Mouse (Mus musculus) midbrain, embryonic 12.5 days (tissue): ENCODE measurements around the gene Nbas. TPM values are rescaled to one million over a fixed set of nuclear protein-coding genes. Genes with fewer than 3 reads are reported as not detected.

Experiments used
- ATAC-seq: fragments of 200-750 bp; cut with Nextera tagmentation; 2 replicates; pipeline ENCODE4 v1.8.0; 2017; ENCODE audit warnings: low read depth, moderate TSS enrichment, moderate library complexity; ENCODE audit not compliant: low FRiP score
- H3K27ac ChIP-seq: fragments of 300-500 bp; sonication (generic); replicated peaks from 2 replicates; pipeline ENCODE4 v1.5.1; 2016; ENCODE audit warnings: mild to moderate bottlenecking
- H3K27me3 ChIP-seq: fragments of 300-500 bp; sonication (generic); 2 replicates; pipeline ENCODE4 v1.6.1; 2016; ENCODE audit warnings: mild to moderate bottlenecking
- H3K36me3 ChIP-seq: fragments of 300-500 bp; sonication (generic); 2 replicates; pipeline ENCODE4 v1.6.1; 2016
- H3K4me1 ChIP-seq: fragments of 300-500 bp; sonication (generic); 2 replicates; pipeline ENCODE4 v1.6.1; 2016
- H3K4me2 ChIP-seq: fragments of 300-500 bp; sonication (generic); replicated peaks from 2 replicates; pipeline ENCODE4 v1.6.1; 2016; ENCODE audit warnings: mild to moderate bottlenecking, moderate library complexity
- H3K4me3 ChIP-seq: fragments of 300-500 bp; sonication (generic); 2 replicates; pipeline ENCODE4 v1.5.1; 2016; ENCODE audit warnings: mild to moderate bottlenecking
- H3K9ac ChIP-seq: fragments of 300-500 bp; sonication (generic); replicated peaks from 2 replicates; pipeline ENCODE4 v1.6.1; 2016; ENCODE audit warnings: mild to moderate bottlenecking, moderate library complexity
- H3K9me3 ChIP-seq: fragments of 300-500 bp; sonication (generic); 2 replicates; pipeline ENCODE4 v1.6.1; 2016; ENCODE audit warnings: mild to moderate bottlenecking
- WGBS: fragments of 180-500 bp; shearing (Covaris S2); methylation state at CpG from one replicate; pipeline ENCODE4 v1.1.7; 2016; 5-methylcytosine and 5-hydroxymethylcytosine counted together
- polyA plus RNA-seq: library from polyadenylated mRNA; unstranded; fragments of >200 nt; fragmentation: Nextera tagmentation; extraction: Ambion mirVana; gene quantifications from 2 replicates; pipeline ENCODE4 v1.2.1, GENCODE M21; 2016

Nbas gene
- polyA plus RNA-seq, 1 experiment from 2014 or later = 17.6 TPM

DNA sequence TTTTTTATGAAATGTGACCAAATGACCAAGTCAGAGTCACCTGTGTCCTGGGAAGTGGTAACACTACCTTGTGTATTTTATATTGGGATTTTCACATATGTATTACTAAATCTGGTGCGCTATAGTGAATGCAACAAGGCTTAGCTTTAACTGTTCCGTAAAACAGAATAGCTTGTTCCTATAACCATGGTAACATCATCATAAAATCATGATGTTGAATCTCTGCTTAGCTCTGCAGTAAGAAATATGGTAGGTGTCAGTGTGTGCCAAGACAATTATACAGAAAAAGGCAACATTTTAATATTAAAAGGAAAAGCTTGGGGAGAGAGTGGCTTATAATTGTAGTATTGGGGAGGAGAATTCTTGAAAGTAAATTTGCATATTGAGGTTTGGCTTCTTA is 45.0 kb downstream of the Nbas start:
- Histone ChIP-seq H3K27ac (no peak overlapping the region), H3K4me1 (no peaks in the 10 kb centered on the region), H3K4me3 (no peak overlapping the region), H3K36me3 (peaks cover 21% of the 10 kb centered on the region; the same call in 1 of the 2 replicates), H3K27me3 (no peaks in the 10 kb centered on the region), H3K4me2 (no peak overlapping the region), H3K9me3 (no peaks in the 10 kb centered on the region), H3K9ac (no peak overlapping the region)
- WGBS = 98% methylated on average over 2 of the region's 2 CpGs
- no peak for ATAC-seq

DNA sequence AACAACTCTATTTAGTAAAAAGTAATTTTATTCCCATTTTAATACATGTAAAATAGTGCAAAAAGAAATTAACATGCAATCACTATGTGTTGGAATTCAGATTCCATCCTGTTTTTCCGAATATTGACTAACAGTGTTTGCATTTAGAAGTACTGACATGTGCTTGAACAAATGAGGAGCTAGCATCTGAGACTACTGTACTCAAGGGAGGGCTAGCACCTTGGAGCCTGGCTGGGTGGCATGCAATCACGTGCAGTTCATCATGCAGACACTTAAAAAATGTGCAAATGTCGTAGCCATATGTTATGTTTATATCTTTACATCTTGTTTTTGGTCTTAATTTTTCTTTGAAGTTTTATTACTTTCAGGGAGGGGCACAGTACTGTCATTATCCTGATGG is 45.5 kb downstream of the Nbas start:
- 88% methylated on average over 3 of the region's 3 CpGs for WGBS
- no peaks in the 10 kb centered on the region for H3K9me3 ChIP-seq
- no peak overlapping the region for H3K9ac ChIP-seq
- H3K27ac ChIP-seq = no peak overlapping the region
- no peak for ATAC-seq
- no peaks in the 10 kb centered on the region for H3K27me3 ChIP-seq
- H3K4me2 ChIP-seq = no peak overlapping the region
- no peaks in the 10 kb centered on the region for H3K4me1 ChIP-seq
- peaks cover 21% of the 10 kb centered on the region; the same call in 1 of the 2 replicates for H3K36me3 ChIP-seq
- H3K4me3 ChIP-seq = no peak overlapping the region

DNA sequence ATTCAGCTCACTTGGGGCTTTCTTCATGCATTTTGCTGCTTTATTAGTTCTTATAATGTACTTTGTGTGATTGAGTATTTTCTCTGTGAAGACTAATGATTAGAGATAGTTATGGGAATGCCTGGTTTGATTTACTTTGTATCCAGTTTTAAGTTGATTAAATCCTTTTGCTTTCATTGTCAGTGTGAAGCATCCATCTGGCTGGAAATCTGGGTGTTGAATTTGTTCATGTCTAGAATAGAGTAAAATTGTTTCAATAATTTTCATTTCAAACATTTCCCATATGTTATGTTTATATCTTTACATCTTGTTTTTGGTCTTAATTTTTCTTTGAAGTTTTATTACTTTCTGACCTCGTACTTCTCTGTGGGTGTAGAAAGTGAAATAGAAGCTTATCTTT is 46.1 kb downstream of the Nbas start:
- H3K4me3 ChIP-seq = no peak overlapping the region
- H3K9ac ChIP-seq = no peak overlapping the region
- H3K27ac ChIP-seq = no peak overlapping the region
- H3K27me3 ChIP-seq = no peaks in the 10 kb centered on the region
- WGBS = 88% methylated on average over 1 of the region's 1 CpGs
- no peak for ATAC-seq
- no peaks in the 10 kb centered on the region for H3K9me3 ChIP-seq
- H3K4me1 ChIP-seq = no peaks in the 10 kb centered on the region
- H3K36me3 ChIP-seq = peaks cover 18% of the 10 kb centered on the region; the same call in 1 of the 2 replicates
- no peak overlapping the region for H3K4me2 ChIP-seq

DNA sequence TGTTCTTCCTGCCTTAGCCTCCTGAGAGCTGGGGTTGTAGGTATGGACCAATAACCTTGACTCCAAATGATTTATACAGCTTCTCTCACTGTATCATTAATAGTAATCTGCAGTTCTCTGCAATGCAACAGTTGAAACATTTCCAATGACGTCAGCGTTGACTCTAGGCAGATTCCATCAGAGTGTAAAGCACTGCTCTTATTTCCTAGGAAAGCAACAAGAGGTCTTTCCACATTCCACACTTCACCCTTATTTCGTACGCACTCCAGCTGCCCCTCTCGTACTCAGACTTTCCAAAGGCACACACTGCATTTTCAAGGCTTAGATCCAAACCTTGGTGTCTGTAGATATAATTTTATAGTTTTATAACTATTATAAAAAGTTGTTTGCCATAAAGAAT is 73.6 kb downstream of the Nbas start:
- H3K4me2 ChIP-seq = no peak overlapping the region
- no peak for ATAC-seq
- no peaks in the 10 kb centered on the region for H3K4me1 ChIP-seq
- WGBS = 96% methylated on average over 5 of the region's 5 CpGs
- H3K27me3 ChIP-seq = no peaks in the 10 kb centered on the region
- no peak overlapping the region for H3K9ac ChIP-seq
- H3K36me3 ChIP-seq = peaks cover 16% of the 10 kb centered on the region
- no peak overlapping the region for H3K4me3 ChIP-seq
- no peak overlapping the region for H3K27ac ChIP-seq
- no peaks in the 10 kb centered on the region for H3K9me3 ChIP-seq

DNA sequence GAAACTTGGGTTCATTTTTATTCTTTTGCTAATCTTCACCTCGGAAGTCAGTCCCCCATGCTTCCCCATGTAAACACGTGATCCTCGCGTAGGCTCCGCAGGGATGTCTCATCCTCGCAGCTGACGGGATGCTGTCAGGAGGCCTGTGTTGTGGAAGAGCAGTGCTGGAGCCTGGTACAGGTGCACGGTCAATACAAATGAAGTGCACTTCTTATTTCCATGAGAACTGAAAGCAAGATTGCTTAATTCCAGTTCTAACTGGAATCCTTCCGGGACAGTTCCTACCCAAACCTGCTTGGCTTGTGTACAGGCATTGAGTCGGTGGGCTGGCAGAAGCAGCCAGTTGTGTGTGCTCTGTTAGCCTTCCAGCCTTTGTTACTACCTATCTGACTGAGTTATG is 87.3 kb downstream of the Nbas start:
- no peak overlapping the region for H3K4me2 ChIP-seq
- 0 out of 2 replicates have a peak, but pooled peaks cover 4% of the 10 kb centered on the region for H3K4me1 ChIP-seq
- H3K9me3 ChIP-seq = no peaks in the 10 kb centered on the region
- no peak overlapping the region for H3K9ac ChIP-seq
- H3K27me3 ChIP-seq = no peaks in the 10 kb centered on the region
- 94% methylated on average over 10 of the region's 10 CpGs for WGBS
- no peak for ATAC-seq
- peaks cover 16% of the 10 kb centered on the region for H3K36me3 ChIP-seq
- no peak overlapping the region for H3K27ac ChIP-seq
- no peak overlapping the region for H3K4me3 ChIP-seq

DNA sequence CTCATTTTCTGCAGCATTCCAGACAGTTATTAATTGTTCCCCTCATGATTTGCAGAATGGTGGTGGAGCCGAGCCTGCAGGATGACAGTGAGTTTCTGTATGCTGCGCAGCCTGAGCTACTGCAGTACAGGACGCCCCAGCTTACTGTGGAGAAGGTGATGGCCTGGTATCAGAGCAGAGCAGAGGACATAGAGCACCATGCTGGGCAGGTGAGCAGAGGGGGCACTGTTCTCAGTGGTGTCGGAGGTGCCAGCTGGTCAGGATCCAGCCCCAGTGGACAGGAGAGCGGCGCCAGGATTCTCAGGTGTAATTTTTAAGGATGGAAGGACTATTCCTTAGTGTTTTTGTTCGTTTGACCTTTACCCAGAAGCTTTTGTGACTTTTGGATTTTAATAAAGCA is 87.8 kb downstream of the Nbas start:
- H3K4me2 ChIP-seq = no peak overlapping the region
- 92% methylated on average over 7 of the region's 7 CpGs for WGBS
- H3K36me3 ChIP-seq = peaks cover 18% of the 10 kb centered on the region
- ATAC-seq = no peak
- 0 out of 2 replicates have a peak, but pooled peaks cover 4% of the 10 kb centered on the region for H3K4me1 ChIP-seq
- H3K27ac ChIP-seq = no peak overlapping the region
- no peak overlapping the region for H3K4me3 ChIP-seq
- H3K9me3 ChIP-seq = no peaks in the 10 kb centered on the region
- no peak overlapping the region for H3K9ac ChIP-seq
- H3K27me3 ChIP-seq = no peaks in the 10 kb centered on the region

DNA sequence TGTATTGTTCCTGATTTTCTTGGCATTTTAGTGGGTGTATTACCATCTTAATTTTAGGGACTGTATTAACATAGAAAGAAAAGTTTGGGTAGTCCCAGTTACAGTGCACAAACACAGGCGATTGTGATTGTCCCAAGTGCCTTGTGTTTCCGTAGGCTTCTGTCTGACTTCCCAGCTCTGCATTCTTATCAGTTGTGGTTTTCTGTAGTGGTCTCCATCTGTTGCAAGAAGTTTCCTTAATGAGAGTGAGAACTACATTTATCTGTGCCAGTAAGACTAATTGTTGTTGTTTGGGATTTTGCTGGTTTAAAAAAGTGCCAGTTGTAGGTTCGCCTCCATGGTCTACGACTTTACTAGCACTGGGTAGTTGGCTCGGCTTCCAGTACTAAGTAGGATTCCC is 88.3 kb downstream of the Nbas start:
- Histone ChIP-seq H3K9me3 (no peaks in the 10 kb centered on the region), H3K4me2 (no peak overlapping the region), H3K9ac (no peak overlapping the region), H3K4me3 (no peak overlapping the region), H3K27ac (no peak overlapping the region), H3K36me3 (peaks cover 23% of the 10 kb centered on the region), H3K4me1 (0 out of 2 replicates have a peak, but pooled peaks cover 4% of the 10 kb centered on the region), H3K27me3 (no peaks in the 10 kb centered on the region)
- WGBS = 95% methylated on average over 5 of the region's 5 CpGs
- ATAC-seq = no peak

DNA sequence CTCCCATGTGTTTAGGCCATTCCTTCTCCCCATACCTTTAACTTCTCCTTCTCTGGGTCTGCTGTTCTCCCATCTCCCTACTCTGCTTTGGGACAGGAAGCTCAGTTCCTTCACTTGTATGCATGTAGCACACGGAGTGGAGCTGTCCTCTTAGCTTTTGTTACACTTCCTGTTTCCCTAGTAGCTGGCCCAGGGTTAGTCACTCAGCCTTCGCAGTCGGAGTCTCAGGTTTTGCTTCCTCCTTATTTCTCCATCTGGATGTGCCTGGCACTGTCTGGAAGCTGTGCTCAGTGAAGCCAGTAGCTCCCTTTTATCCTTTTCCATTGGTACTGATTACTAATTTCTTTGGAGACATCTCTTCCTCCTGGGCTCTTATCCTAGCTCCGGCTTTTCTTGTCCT is 89.9 kb downstream of the Nbas start:
- 80% methylated on average over 4 of the region's 4 CpGs for WGBS
- Histone ChIP-seq H3K4me2 (no peak overlapping the region), H3K4me1 (0 out of 2 replicates have a peak, but pooled peaks cover 4% of the 10 kb centered on the region), H3K9ac (no peak overlapping the region), H3K27me3 (no peaks in the 10 kb centered on the region), H3K36me3 (peaks cover 32% of the 10 kb centered on the region), H3K9me3 (no peaks in the 10 kb centered on the region), H3K27ac (no peak overlapping the region), H3K4me3 (no peak overlapping the region)
- no peak for ATAC-seq

DNA sequence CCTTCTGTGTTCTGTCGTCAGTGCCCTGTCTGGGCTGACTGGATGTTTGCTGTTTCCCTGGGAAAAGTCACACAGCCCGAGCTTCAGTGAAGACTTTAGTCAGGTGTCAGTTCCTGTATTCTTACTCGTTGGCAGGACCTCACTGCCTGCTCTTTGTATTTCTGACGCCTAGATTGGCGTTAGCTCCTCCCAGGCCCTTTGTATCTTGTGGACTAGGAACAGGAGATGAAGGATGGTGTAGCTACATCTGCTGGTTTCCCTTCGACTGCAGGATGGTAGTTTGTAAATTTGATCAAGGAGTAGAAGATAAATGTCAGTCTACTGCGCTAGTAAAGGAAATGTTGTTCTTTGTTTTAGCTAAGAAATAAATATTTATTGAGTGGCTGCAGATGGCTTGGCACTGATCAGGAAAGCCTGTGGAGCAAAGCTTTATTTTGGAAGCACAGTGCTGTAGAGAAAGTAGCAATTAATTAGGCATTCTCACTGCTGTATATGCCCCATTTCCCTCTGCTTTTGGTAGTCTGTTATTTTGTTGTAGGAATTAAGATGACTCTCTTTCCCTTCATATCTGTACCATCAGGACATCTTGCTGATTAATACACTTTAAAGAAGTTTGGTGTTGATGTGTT is 91.4 kb downstream of the Nbas start:
- no peak overlapping the region for H3K4me2 ChIP-seq
- ATAC-seq = no peak
- WGBS = 44% methylated on average over 7 of the region's 7 CpGs
- H3K27me3 ChIP-seq = no peaks in the 10 kb centered on the region
- no peak overlapping the region for H3K27ac ChIP-seq
- H3K9me3 ChIP-seq = no peaks in the 10 kb centered on the region
- no peak overlapping the region for H3K9ac ChIP-seq
- H3K4me3 ChIP-seq = no peak overlapping the region
- 0 out of 2 replicates have a peak, but pooled peaks cover 4% of the 10 kb centered on the region for H3K4me1 ChIP-seq
- peaks cover 32% of the 10 kb centered on the region for H3K36me3 ChIP-seq

DNA sequence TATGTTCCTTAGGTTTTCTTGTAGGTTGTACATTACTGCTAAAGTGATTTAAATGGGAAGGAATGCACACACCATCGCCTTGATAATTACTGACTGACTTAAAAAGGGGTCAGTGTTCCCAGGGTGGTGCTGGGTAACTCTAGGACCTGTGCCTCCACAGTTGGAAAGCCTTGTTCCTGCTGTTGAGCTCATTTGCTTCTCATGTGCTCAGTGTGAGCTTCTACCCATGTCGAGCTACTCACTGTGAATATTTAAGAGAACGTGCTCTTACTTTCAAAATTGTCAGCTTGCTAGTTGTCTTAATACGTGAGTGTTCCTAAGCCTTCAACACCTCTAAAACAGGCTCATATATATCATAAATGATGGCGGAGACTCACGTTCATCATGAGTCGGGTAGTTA is 112.6 kb downstream of the Nbas start:
- Histone ChIP-seq H3K4me2 (no peak overlapping the region), H3K27ac (no peak overlapping the region), H3K36me3 (no peaks in the 10 kb centered on the region), H3K27me3 (no peaks in the 10 kb centered on the region), H3K9ac (no peak overlapping the region), H3K4me3 (no peak overlapping the region), H3K9me3 (no peaks in the 10 kb centered on the region), H3K4me1 (no peaks in the 10 kb centered on the region)
- ATAC-seq = no peak
- WGBS = 95% methylated on average over 7 of the region's 7 CpGs

DNA sequence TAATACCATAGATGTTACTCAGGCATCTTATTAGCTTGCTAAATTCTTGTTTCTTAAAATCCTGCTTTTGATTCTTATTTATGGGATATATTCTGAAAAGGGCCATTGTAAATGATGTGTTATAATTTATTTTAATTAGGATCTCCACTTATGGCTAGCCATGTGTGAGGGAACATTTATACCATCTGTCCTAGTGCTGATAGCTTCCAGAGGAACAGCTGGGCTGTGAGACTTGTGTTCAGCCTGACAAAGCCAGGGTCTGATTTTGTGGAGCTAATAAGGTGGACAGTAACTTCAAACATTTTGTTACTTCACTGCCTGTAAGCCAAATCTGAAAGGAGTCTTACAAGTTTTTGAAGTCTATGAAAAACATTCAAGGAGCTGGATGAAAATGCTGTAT is 113.1 kb downstream of the Nbas start:
- no peak overlapping the region for H3K27ac ChIP-seq
- H3K9me3 ChIP-seq = no peaks in the 10 kb centered on the region
- no peak for ATAC-seq

DNA sequence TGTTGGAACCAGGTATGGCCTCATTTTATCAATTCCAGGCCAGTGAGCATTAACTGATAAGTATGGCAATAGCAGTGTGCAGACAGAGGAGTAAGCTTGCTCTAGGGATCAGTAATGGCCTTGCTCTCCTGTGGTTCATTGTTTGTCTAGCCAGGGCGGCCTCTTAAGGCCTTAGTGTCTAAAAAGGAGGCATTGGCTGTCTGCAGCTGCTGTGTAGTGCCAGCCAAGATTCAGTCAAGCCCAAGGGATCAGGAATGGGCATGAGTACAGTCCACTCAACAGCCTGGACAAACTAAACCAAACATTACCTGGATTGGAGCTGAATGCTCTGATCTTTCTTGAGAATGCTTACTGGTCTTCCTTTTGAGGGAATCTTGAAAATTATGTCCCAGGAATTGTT is 120.7 kb downstream of the Nbas start:
- Histone ChIP-seq H3K9ac (no peak overlapping the region), H3K27ac (no peak overlapping the region), H3K9me3 (no peaks in the 10 kb centered on the region), H3K4me2 (no peak overlapping the region), H3K27me3 (no peaks in the 10 kb centered on the region), H3K4me1 (no peaks in the 10 kb centered on the region), H3K36me3 (0 out of 2 replicates have a peak, but pooled peaks cover 20% of the 10 kb centered on the region), H3K4me3 (no peak overlapping the region)
- 72% methylated on average over 1 of the region's 1 CpGs for WGBS
- no peak for ATAC-seq

More for the DNA sequence above, 113.1 kb downstream of the Nbas start:
- Histone ChIP-seq H3K27me3 (no peaks in the 10 kb centered on the region), H3K4me1 (no peaks in the 10 kb centered on the region), H3K4me3 (no peak overlapping the region), H3K9ac (no peak overlapping the region), H3K4me2 (no peak overlapping the region), H3K36me3 (no peaks in the 10 kb centered on the region)

DNA sequence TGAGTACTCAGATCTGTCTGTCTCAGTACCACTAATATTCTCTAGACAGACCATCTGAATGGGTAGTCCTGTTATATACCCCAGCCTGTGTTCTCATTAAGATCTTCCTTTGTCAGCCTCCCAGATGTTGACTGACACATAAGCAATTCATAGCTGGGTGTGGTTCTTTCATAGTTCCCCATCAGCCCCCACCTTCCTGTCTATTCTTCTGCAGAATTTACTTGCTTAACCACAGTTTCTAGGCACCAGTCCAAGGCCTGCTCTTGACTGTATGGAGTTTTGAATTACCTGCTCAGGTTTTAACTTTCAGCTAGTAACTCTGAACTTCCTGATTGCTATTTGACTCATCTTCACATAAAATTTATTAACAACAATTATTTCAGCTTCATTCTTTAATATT is 141.3 kb downstream of the Nbas start:
- Histone ChIP-seq H3K27me3 (no peaks in the 10 kb centered on the region), H3K9ac (no peak overlapping the region), H3K4me1 (no peaks in the 10 kb centered on the region), H3K4me2 (no peak overlapping the region), H3K36me3 (peaks cover 3% of the 10 kb centered on the region; the same call in 1 of the 2 replicates), H3K4me3 (no peak overlapping the region), H3K9me3 (no peaks in the 10 kb centered on the region), H3K27ac (no peak overlapping the region)
- ATAC-seq = no peak
